Mouse (Mus musculus): ENCODE measurements around the gene Sytl3. TPM values are rescaled to one million over a fixed set of nuclear protein-coding genes. Genes with fewer than 3 reads are reported as not detected.

Sytl3 gene
- polyA plus RNA-seq, 1 experiment from 2014 or later, result 0.74 TPM

DNA sequence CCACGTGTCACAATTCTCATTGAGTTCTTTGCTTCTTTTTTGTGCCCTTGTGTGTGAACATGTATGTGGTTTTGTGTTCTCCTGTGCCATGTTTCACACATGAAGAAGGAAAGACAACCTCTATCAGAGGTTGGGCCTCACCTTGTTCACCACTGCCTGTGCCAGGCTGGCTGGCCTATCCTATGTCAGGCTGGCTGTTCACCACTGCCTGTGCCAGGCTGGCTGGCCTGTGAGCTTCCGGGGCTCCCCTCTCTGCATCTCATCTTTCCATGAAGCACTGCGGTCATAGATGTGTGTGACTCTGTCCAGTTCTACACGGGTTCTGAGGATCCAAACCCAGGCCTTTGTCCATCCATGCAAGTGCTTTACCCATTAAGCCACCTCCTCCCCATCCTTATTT, 128.3 kb downstream of the Sytl3 start:
- Histone ChIP-seq H3K9ac (ENCODE audit: low read depth, low read length) (no peak overlapping the region), H3K4me1 (ENCODE audit: control insufficient read depth, insufficient read depth, low read length) (0 out of 2 replicates have a peak, but pooled peaks cover 5% of the 10 kb centered on the region), H3K4me3 (ENCODE audit: low read length) (no peak overlapping the region), H3K9me3 (ENCODE audit: control insufficient read depth, low read length) (no peaks in the 10 kb centered on the region), H3K4me2 (replicated peaks; ENCODE audit: low read depth, low read length) (no peak overlapping the region), H3K36me3 (ENCODE audit: control insufficient read depth, insufficient read depth, low read length) (no peaks in the 10 kb centered on the region), H3K27me3 (ENCODE audit: control insufficient read depth, insufficient read depth, low read length) (no peaks in the 10 kb centered on the region), H3K27ac (ENCODE audit: low read depth, low read length) (no peak overlapping the region)
- WGBS, result 93% methylated on average over 4 of the region's 4 CpGs
- no peak for ATAC-seq (ENCODE audit: low FRiP score, low TSS enrichment)

Other genes with a start within 250 kb of the Sytl3 start
- 506 and 609 TPM in 2 replicates for gene Dynlt1b, start 229.0 kb upstream of the Sytl3 start, polyA plus RNA-seq (2014; fragmentation: Nextera tagmentation; extraction: Ambion mirVana)
- 42.8 and 43.4 TPM in 2 replicates for gene Dynlt1c, start 57.4 kb upstream of the Sytl3 start, polyA plus RNA-seq (2014; fragmentation: Nextera tagmentation; extraction: Ambion mirVana)
- gene Dynlt1f, start 3.2 kb upstream of the Sytl3 start, polyA plus RNA-seq (2014; fragmentation: Nextera tagmentation; extraction: Ambion mirVana), result 324 and 393 TPM in 2 replicates
- gene Ezr, start 123.7 kb downstream of the Sytl3 start, polyA plus RNA-seq (2014; fragmentation: Nextera tagmentation; extraction: Ambion mirVana), result 96.7 and 158 TPM in 2 replicates

Measured in kidney, embryonic 14.5 days (tissue).